Mouse (Mus musculus) heart, adult 2 months (tissue): ENCODE measurements around the gene Car9.

Source experiments
- CTCF ChIP-seq: fragments of 200-600 bp; IDR thresholded peaks from 2 replicates; pipeline ENCODE4 v1.8.1; 2022; ENCODE audit warnings: antibody characterized with exemption, mild to moderate bottlenecking, moderate library complexity
- EP300 ChIP-seq: fragments of 200-500 bp; IDR thresholded peaks from 2 replicates; pipeline ENCODE4 v1.6.1; 2011; ENCODE audit warnings: low read depth, low read length, control low read depth; ENCODE audit not compliant: insufficient read depth
- POLR2A ChIP-seq: fragments of 200-500 bp; IDR thresholded peaks from 2 replicates; pipeline ENCODE4 v1.6.1; 2011; ENCODE audit warnings: mild to moderate bottlenecking, low read depth, low read length, control low read depth; ENCODE audit not compliant: insufficient read depth

DNA sequence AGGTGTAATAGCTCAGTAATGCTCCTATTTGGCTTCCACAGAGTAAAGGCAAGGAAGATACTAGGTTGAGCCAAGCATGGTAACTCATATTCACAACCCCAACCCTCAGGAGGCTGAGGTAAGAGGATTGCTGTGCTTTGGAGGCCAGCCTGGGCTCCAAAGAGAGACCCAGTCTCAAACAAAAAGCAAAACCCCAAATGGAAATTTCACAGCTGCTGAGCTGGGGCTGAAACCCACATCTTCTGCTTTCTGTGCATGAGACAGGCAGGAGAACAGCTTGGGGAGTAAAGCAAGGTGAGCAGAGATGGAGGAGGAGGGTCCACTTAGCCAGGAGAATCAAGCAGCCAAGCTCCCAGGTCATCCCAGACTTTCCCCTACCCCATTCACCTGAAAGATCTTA is 47.1 kb downstream of the Car9 start:
- no peak for TF ChIP-seq EP300
- no peak for TF ChIP-seq CTCF
- TF ChIP-seq POLR2A = no peak
